Mouse (Mus musculus) sigmoid colon, adult 10 weeks (tissue): ENCODE results near the gene Nt5c2. TPM values are rescaled to one million over a fixed set of nuclear protein-coding genes. Genes with fewer than 3 reads are reported as not detected.

Experiments
- polyA plus RNA-seq: library from polyadenylated mRNA; stranded (reverse); fragments of 350-450 nt; fragmentation: Illumina TruSeq; extraction: RNeasy Lipid Tissue Mini Kit (QIAGEN cat#74804); gene quantifications from one replicate; pipeline ENCODE4 v1.2.3, GENCODE M21; 2014; ENCODE audit warnings: low read depth, low replicate concordance

Gene Nt5c2
- 40.4 TPM for polyA plus RNA-seq

DNA sequence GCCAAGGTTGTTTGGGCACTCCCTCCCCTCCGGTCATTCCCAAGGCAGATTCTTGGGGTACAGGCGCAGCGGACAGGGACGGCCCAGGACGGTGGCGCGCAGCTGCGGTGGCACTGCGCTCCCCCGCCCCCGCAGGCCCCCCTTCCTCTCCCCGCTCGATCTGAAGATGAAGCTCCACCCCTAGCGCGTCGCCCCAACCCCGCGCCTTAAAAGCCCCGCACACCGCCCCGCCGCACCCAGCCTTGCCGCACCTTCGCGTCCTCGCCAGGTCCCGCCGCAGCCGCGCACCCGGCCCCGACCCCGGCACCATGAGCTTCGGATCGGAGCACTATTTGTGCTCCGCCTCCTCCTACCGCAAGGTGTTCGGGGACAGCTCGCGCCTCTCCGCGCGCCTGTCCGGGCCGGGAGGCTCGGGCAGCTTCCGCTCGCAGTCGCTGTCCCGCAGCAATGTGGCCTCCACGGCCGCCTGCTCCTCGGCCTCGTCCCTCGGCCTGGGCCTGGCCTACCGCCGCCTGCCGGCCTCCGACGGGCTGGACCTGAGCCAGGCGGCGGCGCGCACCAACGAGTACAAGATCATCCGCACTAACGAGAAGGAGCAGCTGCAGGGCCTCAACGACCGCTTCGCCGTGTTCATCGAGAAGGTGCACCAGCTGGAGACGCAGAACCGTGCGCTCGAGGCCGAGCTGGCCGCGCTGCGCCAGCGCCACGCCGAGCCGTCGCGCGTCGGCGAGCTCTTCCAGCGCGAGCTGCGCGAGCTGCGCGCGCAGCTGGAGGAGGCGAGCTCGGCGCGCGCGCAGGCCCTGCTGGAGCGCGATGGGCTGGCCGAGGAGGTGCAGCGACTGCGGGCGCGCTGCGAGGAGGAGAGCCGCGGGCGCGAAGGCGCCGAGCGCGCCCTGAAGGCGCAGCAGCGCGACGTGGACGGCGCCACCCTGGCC lies at the start of gene Nt5c2, which contains the start of gene Ina:
Gene Nt5c2 (minus strand): TSS at position 707 of the 935 bp plus-strand sequence.
Gene Ina (plus strand): TSS at position 252 of the 935 bp plus-strand sequence.

GRCm38 (mm10) chr19:47050271-47051032 lies 35.5 kb upstream of the Nt5c2 start, which contains the start of gene Pcgf6:
Pcgf6 (minus strand) TSS chr19:47050906.

Other genes with a start within 250 kb of the Nt5c2 start
- gene Ina, start 455 bp downstream of the Nt5c2 start, polyA plus RNA-seq, result 2.7 TPM
- gene Pcgf6, start 35.8 kb upstream of the Nt5c2 start, polyA plus RNA-seq, result 30.8 TPM
- 11.3 TPM for gene Taf5, start 52.6 kb upstream of the Nt5c2 start, polyA plus RNA-seq
- 1,955 TPM for gene Usmg5, start 75.5 kb upstream of the Nt5c2 start, polyA plus RNA-seq
- gene Pdcd11, start 75.6 kb upstream of the Nt5c2 start, polyA plus RNA-seq, result 2.5 TPM
- gene Calhm2, start 123.1 kb upstream of the Nt5c2 start, polyA plus RNA-seq, result 1.6 TPM
- not detected for gene Calhm1, start 129.1 kb upstream of the Nt5c2 start, polyA plus RNA-seq
- gene Calhm3, start 142.6 kb upstream of the Nt5c2 start, polyA plus RNA-seq, result not detected
- 0.28 TPM for gene Neurl1a, start 163.7 kb upstream of the Nt5c2 start, polyA plus RNA-seq